Mouse (Mus musculus) retina, embryonic 14.5 days (tissue): ENCODE data around the gene Ywhag.

Experiments
- DNase-seq: peaks from one replicate; pipeline ENCODE4 v3.0.0-alpha.2; 2015; ENCODE audit warnings: low spot score

Ywhag gene

GRCm38 (mm10) chr5:135934481-135935175, at the start of gene Ywhag:
Ywhag (minus strand) TSS chr5:135934616.
- peak; percentile 98 for DNase-seq

GRCm38 (mm10) chr5:135982398-135982797, 48.0 kb upstream of the Ywhag start:
- DNase-seq, result peak; percentile 87

GRCm38 (mm10) chr5:135979904-135980303, 45.5 kb upstream of the Ywhag start, which contains the start of gene Zp3:
Zp3 (plus strand) TSS chr5:135980099.
- DNase-seq, result no peak

DNA sequence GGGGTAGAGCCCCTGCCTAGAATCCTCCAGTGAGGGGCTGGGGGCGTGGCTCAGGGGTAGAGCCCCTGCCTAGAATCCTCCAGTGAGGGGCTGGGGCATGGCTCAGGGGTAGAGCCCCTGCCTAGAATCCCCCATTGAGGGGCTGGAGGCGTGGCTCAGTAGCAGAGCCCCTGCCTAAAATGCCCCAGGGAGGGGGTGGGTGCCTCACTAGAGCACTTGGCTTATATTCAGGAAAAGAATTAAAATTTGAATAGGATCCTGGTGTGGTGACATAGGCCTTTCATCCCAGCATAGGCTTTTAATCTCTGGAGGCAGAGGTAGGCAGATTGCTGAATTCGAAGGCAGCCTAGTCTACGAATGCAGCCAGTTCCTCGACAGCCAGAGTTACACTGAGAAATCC, 45.0 kb upstream of the Ywhag start:
- DNase-seq, result no peak

- no peak for DNase-seq
These were observed 41.7 kb upstream of the Ywhag start for GRCm38 (mm10) chr5:135975893-135976668.

DNA sequence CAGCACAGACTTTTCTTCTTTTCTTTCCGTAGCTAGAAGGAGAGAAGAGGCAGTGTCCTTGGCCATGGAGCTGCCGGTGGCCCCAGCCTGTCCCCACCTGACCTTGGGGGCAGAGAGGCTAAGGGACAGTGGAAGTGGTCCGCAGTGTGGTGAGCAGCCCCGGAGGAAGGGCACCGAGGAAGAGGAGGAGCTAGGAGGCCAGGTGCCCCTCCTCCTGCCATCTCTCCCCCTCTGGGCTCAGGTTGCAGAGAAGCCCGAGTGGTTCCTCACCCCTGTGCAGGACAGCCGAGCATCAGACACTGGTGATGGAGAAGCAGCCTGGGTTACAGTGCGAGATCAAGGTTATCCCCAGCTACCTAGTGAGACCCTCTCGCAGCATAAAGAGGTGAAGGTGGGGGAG, 39.9 kb upstream of the Ywhag start, which contains the start of gene Ssc4d:
TSS of gene Ssc4d (minus strand) at position 167 of the 400 bp plus-strand sequence.
- no peak for DNase-seq

- no peak for DNase-seq
These were observed 37.5 kb upstream of the Ywhag start for GRCm38 (mm10) chr5:135971876-135972275.

- DNase-seq, result no peak
These were observed 35.8 kb upstream of the Ywhag start for GRCm38 (mm10) chr5:135970247-135970646.

GRCm38 (mm10) chr5:135968781-135969180, 34.4 kb upstream of the Ywhag start:
- DNase-seq, result peak; percentile 64

- no peak for DNase-seq
These were observed 32.5 kb upstream of the Ywhag start for GRCm38 (mm10) chr5:135966866-135967265.

DNA sequence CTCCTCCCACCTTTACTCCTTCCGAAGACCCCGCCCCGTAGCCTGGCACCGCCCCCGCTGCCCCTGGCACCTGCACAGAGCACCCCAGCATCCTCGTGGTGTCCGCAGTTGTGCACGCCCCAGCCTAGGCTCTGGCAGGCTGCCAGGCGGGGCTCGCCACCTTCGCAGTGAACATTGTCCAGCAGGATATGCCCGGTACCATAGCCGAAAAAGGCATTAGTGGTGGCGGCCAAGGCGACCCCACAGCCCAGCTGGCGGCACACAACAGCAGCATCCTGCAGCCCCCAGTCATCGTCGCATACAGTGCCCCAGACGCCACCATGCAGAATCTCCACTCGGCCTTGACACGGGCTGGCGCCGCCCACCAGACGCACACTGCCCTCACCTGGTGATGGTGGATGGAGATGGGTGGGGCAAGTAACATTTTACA, 31.1 kb upstream of the Ywhag start:
- DNase-seq, result no peak

DNA sequence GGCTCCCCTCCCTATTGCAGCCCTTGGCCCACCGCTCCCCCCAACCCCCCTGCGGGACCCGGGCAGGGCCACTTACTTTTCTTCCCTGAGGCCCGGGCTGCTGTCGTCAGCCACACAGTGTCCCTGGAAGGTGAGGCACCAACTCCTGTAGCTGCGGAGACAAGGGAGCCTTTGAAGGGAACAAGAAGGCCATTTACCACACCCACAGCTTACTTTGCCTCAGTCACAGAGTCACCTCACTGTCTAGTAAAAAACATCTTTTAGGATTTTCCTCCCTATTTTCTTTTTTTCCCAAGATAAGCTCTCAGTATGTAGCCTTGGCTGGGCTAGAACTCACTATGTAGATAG, 28.8 kb upstream of the Ywhag start:
- DNase-seq, result no peak

GRCm38 (mm10) chr5:135962492-135963279, 28.3 kb upstream of the Ywhag start:
- DNase-seq, result peak; percentile 98

DNA sequence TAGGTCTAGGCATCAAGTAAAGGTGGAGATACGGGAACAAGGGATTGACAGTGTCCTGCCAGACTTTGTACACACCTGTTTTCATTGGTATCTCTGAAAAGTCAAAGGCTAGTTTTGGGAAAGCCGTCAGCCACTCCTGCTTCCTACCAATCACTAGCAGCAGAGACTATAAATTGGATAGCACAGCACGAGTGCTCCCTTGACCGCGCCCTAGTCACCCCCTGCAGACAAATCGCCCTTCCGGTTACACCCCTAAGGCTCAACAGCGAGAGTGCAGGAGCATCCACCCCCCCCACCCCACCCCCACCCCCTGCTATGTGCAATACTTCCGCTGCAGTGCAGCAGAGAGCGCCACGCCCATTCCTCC, 27.7 kb upstream of the Ywhag start:
- DNase-seq, result no peak

GRCm38 (mm10) chr5:135960909-135961635, 26.7 kb upstream of the Ywhag start:
- DNase-seq, result no peak

DNA sequence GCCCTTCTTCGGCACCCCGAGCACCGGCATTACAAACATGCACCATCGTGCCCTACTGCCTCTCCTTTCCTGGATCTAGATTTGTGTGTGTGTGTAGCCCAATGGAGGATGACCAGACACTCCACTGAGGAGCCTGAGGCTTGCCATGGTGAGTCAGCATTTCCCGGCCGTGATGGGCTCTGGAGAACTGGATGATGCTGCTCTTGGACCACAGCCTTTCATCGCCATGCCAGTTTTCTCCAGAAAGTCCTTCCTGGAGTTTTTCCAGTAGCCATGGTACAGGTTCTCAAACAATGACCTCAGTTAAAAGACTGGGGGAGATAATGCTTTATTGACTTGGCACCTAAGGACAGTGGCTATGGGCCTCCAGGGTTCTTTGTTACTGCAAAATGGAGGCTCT, 25.5 kb upstream of the Ywhag start:
- no peak for DNase-seq

DNA sequence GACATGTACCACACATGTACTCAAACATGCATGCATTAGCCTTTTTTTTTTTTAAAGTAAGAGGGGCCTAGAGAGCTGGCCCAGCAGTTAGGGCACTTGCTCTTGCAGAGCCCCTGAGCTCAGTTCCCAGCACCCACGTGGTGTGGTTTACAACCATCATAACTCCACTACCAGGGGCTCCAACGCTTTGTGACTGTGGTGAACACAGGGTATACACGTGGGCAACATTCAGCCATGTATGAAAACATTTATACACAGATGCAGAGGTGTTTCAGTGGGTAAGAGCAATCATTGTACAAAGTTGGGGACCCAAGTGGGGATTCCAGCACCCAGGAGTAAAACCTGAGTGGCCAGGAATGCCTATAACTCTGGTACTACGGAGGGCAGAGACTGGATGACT, 24.0 kb upstream of the Ywhag start:
- no peak for DNase-seq

GRCm38 (mm10) chr5:135957207-135957974, 23.0 kb upstream of the Ywhag start:
- DNase-seq, result peak; percentile 97

- DNase-seq, result no peak
These were observed 22.1 kb upstream of the Ywhag start for GRCm38 (mm10) chr5:135956300-135957206.

GRCm38 (mm10) chr5:135952830-135953229, 18.4 kb upstream of the Ywhag start:
- DNase-seq, result no peak
